Mouse (Mus musculus) layer of hippocampus, adult 18-20 months (tissue): ENCODE measurements around the gene Pkn3. TPM values are rescaled to one million over a fixed set of nuclear protein-coding genes. Genes with fewer than 3 reads are reported as not detected.

ENCODE experiments used
- DNase-seq, 2 experiments: peaks; one replicate each; pipeline ENCODE4 v3.0.0; 2022; ENCODE audit warnings: low spot score in 2 of 2
- total RNA-seq, 2 experiments: library from RNA; stranded (reverse); gene quantifications; 2 replicates each; pipeline ENCODE4 v1.2.3; 2021

The Pkn3 gene
- total RNA-seq, 2 experiments from 2014 or later, result 2.1 to 3.8 TPM

DNA sequence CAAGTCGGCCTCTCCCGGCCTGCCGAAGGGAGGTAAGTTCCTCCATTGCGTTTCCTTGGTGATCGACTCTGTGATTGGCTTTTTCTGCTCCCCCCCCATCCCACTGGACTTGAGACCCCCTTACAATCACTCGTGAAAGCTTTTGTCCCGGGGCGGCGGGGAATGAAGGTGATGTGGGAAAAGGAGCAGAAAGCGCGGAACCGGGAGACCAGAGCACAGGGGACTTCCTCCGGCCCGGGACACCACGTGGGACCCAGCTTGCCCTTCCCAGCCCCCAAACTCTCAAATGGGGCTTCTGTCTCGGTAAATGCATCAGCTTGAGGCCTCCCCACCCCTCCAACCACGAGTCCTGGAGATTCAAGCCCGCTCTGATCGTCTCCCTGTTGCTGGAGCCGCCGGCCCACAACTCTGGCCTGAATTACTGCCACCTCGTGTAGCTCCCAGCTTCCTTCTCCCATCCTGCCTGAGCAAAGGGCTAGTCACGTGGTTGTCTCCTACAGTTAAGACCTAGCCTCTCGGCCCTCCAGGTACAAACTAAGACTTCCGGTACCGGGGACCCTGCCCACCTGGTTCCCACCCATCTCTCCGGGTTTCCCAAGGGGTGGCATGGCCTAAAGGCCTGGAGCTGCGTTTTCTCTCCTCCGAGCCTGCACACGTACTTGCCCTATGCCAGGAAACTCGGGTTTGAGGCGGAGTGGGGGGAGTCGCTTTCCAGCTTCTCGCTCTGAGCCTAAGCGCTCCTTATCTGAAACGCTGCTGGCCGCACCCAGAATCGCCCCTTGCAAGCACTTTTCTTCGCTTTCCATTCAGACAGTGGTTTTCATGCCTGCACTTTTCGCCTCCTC, 15.0 kb upstream of the Pkn3 start:
- DNase-seq, result no peak

DNA sequence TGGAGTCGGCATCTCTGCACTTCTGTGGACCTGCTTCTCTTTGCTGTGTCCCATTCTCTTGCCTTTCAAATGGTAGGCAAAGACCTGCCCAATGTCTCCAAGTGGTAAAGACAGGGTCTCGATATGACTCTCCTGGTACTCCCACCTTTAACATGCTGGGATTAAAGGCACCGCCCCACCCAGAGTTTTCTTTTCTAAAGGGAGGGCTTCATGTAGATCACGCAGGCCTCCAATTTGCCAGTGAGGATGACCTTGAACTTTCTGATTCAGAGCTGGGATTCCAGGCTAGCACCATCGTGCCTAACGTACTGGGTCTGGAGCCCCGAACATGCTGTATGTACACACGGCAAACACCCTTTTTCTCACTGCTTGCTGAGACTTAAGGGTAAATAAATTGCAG, 14.2 kb upstream of the Pkn3 start:
- DNase-seq, result no peak

DNA sequence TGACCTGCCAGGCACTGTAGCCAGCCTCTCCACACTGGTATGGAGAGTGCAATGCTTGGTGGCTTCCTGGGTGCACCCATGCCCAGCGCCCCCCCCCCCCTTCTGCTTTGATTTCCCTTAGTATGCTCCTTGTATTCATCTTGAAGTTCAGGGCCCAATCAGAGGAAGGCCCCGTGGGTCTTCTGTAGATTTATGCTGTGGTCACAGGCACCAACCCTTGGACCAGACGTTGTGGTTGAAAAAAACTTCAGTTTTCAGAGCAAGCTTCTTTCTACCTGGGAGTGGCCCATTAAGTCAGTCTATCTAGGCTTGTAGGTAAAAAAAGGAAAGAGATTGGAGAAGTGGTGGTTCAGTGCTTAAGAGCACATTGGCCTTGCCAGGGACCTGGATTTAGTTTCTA, 13.7 kb upstream of the Pkn3 start:
- no peak for DNase-seq

DNA sequence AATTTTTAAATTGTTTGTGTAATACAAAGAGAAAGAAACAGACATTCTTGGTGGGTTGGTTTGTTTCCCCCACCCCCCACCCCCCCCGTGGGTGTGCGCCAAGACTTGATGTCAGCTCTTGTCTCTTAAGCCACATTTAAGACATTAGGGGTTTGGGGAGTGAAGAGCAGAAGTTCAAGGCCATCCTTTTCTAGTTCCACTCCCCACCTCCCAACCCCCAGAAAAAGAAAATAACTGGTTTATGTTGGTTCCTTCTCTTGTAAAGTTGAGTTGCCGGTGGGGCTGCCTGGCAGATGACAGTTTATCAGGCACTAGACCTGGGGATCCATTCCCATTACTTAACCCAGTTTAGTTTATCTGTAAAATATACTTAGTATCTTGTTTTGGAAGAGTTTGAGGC, 13.2 kb upstream of the Pkn3 start:
- no peak for DNase-seq

DNA sequence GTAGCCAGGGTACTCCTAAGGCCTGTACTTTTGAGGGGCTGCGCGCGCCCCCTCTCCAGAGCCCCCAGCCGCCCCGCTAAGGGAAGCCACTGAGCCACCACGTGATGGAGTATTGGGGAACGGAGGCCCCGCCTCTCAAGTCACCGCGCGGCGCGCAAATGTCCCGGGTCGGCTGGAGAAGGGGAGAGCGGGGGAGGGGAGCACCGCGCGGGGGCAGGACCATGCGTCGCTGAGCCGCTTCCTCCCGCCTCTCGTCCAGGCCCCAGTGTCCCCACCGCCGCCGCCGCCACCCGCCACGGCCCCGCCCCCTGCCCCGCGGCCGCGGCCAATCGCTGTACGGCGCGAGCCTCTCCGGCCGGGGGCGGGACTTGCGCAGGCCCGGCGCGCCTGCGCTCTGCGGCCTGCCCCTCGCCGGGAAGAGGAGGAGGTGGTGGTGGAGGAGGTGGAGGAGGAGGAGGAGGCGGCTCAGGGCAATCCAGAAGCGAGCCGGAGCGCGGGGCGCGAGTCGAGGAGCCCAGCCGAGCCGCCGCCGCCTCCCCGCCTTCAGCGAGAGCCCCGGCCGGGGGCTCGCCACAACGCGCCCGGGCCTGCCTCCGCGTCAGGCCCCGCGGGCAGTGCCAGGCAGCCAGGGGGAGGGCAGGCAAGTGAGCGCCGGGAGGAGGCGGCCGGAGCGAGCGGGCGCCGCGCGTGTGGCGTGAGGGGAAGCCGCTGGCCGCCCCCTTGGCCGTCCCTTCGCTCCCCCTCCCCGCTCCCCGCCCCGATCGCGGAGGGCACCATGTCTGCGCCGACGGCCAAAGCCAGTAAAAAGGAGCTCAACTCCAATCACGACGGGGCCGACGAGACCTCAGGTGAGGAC, 11.2 kb upstream of the Pkn3 start:
- DNase-seq, result peak; percentile 90 to 94

DNA sequence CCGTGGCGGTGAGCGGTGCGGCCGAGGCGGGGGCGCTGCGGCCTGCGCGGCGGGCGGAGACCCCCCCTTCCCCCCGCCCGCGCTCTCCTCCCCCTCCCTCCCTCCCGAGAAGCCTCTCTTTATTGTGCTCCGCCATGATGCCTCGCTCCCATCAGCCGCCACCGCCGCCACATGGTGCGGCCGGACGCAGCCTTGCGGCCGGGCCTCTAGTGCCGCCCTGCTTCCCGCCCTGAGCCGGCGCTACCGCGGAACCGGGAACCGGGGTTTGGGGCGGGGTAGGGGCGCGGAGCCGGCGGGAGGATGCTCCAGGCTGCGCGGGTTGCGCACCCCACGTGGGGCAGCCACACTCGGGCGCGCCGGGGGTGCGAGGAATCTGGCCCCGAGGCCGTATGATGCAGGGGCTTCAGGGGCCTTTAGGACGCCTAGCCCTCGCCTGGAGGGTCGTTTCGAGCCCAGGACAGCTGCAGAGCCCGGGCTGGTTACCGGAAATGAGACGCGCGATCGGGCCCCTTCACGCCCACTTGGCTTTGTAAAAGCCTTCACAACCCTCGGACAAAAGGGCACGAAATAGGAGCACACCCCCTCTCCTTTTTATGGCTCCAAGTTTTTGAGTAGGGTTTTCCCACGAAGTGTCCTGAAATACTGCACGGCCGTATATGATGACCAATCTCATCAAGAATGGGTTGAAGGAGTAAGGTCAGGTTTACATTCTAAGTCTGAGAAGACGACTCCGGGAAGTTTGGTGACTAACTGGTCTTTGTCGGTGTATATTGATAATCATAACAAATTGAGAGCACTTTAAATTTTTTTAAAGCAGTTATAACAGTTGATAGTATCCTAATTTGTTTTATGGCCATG, 10.2 kb upstream of the Pkn3 start:
- DNase-seq, result peak; percentile 30 to 39

DNA sequence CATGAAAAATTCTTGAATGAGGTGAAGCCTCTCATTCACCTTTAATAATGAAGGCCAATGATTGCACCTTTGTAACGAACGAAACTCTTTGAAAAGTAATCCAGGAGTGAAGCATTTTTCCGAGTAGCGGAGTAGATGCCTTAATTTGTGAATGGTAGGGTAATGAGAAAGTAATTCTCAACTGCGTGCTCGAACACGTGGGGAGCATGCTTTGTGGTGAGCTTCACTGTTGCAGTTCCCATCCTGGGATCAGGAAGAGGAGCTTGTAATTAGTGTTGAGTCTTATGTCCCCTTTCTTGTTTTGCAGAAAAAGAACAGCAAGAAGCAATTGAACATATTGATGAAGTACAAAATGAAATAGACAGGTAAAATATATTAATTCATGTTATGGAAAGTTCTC, 9.5 kb upstream of the Pkn3 start:
- DNase-seq, result no peak

DNA sequence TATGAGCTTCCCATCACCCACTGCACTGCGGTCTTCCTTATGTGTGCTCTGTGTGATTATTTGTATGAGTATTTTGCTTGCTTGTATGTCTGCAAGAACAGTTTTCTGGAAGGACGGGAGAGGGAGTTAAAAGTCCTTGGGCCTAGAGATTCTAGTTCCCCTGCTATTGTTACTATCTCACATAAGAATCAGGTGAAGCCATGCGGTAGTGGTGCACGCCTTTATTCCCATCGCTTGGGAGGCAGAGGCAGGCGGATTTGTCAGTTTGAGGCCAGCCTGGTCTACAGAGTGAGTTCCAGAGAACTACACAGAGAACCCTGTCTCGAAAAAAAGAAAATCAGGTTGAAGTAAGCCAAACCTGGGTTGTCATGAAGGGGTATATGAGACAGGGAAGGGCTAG, 4.6 kb upstream of the Pkn3 start:
- no peak for DNase-seq

DNA sequence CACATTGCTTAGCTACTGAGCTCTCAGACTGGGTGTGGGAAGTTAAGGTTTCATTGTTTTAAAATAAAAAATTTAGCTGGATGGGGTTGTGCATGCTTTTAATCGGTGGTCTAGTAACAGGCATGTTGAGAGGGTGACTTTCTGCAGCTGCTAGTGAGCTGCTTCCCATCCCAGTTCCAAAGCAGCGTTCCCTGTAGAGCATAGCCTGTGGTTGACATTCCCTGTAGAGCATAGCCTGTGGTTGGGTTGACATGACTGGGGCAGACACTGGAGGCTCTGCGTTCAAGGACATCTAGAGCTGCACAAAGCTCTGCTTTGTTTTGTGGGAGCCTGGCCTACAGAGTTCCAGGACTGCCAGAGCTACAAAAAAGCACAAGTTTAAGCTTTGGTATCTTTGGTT, 4.2 kb upstream of the Pkn3 start:
- DNase-seq, result no peak

DNA sequence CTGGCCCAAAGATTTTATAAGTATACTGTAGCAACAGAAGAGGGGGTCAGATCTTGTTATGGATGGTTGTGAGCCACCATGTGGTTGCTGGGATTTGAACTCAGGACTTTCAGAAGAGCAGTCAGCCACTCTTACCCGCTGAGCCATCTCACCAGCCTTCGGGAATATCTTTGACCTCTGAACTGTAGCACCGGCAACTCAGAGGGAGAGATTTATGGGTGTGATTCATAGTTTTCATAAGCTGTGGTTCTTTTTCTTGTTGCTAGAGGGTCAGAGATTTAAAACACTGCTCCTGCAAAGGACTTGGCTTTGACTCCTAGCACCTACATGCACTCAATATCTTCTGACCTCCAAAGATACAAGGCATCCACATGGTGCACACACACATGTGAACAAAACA, 1.9 kb upstream of the Pkn3 start:
- no peak for DNase-seq

DNA sequence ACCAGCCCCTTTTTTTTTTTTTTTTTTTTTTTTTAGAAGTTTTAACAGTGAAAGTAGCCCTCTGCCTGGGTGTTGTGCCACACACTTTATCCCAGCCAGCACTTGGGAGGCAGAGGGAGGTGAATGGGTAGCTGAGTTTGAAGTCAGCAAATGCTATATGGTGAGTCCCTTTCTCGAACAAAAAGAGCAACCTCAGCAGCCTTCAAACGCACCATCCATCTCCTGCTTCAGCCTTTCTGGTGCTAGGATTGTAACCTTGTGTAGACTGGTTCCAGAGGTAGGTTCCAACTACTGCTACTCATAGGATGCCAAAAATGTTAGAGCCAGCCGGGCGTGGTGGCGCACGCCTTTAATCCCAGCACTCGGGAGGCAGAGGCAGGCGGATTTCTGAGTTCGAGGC, 1.0 kb upstream of the Pkn3 start:
- no peak for DNase-seq

DNA sequence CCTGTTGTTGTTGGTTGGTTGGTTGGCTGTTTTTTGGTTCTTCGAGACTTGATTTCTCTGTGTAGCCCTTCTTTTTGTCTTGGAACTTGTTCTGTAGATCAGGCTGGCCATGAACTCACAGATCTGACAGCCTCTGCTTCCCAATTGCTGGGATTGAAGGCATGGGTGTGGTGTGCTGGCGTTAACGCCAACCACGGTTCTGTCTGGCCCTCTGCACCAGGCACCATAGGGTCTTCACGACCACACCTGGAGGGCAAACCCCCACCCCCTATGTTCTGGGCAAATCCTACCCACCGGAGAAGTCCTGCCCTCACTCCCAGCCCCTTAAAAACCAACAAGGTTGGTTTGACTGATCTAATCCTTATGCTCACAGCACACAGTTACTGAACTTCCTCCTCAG, 525 bp upstream of the Pkn3 start:
- no peak for DNase-seq

DNA sequence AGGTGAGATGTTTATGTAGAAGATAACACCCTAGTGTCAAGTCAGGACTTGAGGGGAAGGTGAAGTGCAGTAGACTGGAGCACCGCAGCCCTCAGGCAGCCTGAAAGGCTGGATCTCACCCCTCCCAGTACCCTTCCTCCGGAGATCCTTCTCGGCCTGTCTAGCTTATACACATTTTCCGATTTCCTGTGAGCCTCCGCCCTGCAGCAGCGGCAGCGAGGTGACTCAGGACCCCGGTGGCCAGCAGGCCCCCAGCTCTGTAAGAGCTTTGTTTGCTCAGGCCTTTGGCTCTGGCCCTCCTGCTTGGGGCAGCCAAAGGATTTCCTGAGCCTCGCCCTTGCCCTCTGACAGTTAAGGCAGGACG, 847 bp downstream of the Pkn3 start:
- no peak for DNase-seq

DNA sequence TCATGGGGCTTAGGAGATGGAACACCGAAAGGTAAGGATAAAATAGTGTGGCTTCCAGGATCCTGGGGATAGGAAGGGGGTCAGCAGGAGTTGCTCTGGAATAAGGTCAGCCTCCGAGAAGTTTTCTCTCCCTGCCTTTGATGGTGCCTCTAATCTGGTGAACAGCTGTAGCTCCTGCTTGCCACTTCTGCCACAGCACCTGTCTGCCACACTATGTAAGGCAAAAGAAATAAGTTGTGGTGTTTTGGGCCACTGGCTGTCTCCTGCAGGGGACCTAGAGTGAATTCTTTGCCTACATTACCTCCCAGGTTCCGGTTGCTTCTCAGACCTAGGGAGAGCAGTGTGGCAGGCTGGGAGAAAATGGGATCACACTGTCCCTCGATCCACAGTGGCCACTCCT, 1.3 kb downstream of the Pkn3 start:
- no peak for DNase-seq

DNA sequence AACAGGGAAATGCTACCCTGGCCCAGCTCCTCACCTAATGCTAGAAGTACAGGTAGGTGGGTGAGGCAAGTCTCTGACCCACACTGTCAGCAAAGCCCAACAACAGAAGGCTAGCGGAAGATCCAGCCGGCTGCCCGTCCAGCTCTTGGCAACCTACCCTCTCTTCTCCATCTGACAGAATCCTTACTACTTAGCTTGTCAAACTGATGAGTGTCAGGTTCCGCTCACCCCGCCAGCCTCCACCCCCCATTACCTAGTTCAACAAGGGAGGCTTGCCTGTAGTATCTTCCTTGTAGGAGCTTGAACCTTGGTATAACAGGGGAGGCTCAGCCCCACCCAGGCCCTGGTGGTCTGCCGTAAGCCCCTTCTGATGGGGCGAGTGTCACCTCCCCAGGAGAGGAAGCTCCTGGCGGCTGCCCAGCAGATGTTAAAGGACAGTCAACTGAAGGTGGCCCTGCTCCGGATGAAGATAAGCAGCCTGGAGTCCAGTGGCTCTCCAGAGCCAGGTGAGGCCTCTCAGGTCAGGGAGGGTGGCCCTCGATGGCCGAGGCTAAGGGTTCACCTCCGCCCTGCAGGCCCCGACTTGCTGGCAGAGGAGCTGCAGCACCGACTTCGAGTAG, 2.8 kb downstream of the Pkn3 start:
- no peak for DNase-seq

DNA sequence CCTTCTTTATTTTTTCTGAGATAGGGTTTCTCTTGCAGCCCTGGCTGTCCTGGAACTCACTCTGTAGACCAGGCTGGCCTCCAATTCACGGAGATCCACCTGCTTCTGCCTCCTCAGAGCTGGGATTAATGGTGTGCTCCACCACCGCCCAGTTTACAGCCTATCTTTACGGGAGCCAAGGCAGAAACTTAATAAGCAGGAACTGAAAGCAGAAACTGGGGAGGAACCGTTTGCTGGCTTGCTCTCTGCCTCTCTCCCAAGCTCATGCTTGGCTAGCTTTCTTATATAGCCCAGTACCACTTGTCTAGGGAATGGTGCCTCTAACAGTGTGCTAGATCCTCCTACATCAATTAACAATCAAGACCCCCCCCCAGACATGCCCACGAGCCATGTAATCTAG, 6.6 kb downstream of the Pkn3 start:
- no peak for DNase-seq

DNA sequence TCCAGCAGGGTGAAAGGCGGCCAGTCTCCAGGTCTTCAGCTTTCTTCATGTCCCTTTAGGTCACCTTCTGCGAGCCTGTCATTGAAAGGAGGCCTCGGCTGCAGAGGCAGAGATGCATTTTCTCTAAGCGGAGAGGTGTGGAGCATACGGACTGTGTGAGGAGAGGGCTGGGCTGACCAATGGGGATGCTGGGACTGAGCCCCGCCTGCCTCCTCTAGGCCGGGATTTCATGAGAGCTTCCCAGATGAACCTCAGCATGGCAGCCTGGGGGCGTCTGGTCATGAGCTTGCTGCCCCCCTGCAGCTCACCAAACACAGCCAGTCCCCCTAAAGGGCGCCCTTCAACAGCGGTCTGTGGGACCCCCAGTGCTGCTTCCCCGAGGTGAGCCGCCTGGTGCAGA, 7.1 kb downstream of the Pkn3 start:
- no peak for DNase-seq

DNA sequence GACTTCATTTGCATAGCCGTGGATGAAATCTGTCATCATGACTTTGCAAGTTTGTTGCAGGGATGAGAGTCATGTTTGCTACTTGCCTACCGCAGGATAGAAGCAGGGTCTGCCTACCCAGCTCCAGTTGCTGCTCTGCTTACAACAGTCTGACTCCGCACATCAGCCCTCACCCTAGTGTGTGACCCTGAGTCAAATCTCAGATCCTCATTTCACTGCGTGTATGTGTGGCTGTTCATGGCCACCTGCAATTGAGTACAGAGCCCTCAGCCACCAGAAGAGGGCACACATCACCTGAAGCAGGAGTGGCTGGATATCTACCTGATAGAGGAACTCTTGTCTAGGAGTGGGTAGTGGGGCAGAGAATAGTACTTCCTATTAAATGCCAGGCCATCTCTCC, 9.8 kb downstream of the Pkn3 start:
- no peak for DNase-seq

DNA sequence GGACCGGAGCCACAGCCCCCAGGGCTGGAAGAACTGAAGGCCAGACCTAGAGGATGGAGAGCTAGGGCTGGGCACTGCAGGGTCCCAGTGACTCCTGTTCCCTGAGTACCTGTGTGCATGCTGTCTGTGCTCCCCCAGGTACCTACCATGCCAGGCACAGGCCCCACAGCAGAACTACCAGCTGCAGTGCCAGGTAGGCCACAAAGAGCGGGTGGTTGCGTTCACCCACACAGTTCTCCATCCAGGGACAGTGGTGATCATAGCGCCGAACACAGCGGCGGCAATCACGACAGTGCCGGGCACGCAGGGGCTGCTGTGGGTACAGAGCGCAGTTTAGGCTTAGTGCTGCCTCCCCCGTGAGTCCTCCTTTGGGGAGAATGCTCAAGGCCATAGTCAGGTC, 14.0 kb downstream of the Pkn3 start:
- DNase-seq, result no peak

DNA sequence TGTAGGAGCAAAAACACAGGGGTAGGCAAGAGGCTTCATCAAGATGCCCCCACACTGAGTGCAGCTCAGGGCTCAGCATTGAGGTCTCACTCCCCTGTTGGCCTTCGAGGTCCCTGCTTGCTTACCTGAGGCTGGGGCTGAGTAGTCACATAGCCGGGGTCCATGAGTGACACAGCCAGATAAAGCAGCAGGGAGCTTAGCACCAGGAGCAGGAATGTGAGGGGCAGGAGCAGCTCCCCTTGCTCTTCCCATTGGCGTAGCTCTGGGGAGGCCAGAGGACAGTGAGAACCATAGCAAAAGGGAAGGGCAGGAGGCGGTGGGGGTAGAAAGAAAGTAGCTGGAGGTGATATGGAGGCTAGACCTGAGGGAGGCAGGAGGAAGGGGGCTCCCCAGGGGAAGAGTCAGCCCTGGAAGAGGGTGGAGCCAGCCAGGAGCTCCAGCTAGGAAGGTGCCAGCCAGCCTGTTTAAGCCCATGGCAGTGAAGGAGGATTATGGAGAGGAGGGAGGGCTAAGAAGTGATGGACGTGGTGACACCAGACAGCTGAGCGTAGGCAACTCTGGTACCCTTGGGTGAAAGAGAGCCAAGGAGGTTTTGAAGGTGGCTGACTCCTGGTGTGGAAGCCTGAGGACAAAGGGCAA, 14.9 kb downstream of the Pkn3 start:
- DNase-seq, result no peak
